Mouse (Mus musculus): ENCODE results near the gene Krtap5-1. TPM values are rescaled to one million over a fixed set of nuclear protein-coding genes. Genes with fewer than 3 reads are reported as not detected.
A peak's percentile ranks its signal among the peaks of the same experiment; 100 is the strongest.
"Not testable (repeated sequence)": the region's sequence is repeated elsewhere in the genome, so short reads cannot be mapped to it uniquely, and the experiment has no call there.

Krtap5-1 gene
- not detected for polyA plus RNA-seq (2012; fragmentation: generic; extraction: Trizol)
- long read RNA-seq, experiment 1: 0 reads
- long read RNA-seq, experiment 2: 0 reads

GRCm38 (mm10) chr7:142297018-142297417 is at the start of gene Krtap5-1:
Krtap5-1 (minus strand) TSS chr7:142297118.
- not testable (repeated sequence) for H3K36me3 ChIP-seq (ENCODE audit: control insufficient read depth, insufficient read depth); H3K4me3 ChIP-seq (ENCODE audit: insufficient read depth, poor library complexity, severe bottlenecking); H3K27me3 ChIP-seq (ENCODE audit: control insufficient read depth, insufficient read depth, insufficient read length); H3ac ChIP-seq (ENCODE audit: control insufficient read depth, insufficient read length, low read depth); H3K79me3 ChIP-seq (ENCODE audit: low read depth); H3K79me2 ChIP-seq (ENCODE audit: control insufficient read depth, insufficient read depth)

GRCm38 (mm10) chr7:142342247-142342640 is 45.3 kb upstream of the Krtap5-1 start:
- H3ac ChIP-seq (ENCODE audit: control insufficient read depth, insufficient read length, low read depth): no peak overlapping the region
- no peaks in the 10 kb centered on the region for H3K36me3 ChIP-seq (ENCODE audit: control insufficient read depth, insufficient read depth)
- no peak for TF ChIP-seq CEBPB (IDR thresholded peaks at IDR 0.05; ENCODE audit: low read depth)
- TF ChIP-seq CTCF (IDR thresholded peaks at IDR 0.05; ENCODE audit: control insufficient read depth, insufficient read depth, insufficient read length): no peak
- no peak for TF ChIP-seq MYOD1 (IDR thresholded peaks at IDR 0.05; ENCODE audit: control insufficient read depth, insufficient read length, low read depth)
- no peak for TF ChIP-seq MYOG (IDR thresholded peaks at IDR 0.05; ENCODE audit: control insufficient read depth, extremely low read depth, insufficient read length)
- TF ChIP-seq USF1 (IDR thresholded peaks at IDR 0.05; ENCODE audit: low read depth): no peak
- TF ChIP-seq FOSL1 (IDR thresholded peaks at IDR 0.05; ENCODE audit: insufficient read depth, low read length, poor library complexity, severe bottlenecking): no peak
- no peak for TF ChIP-seq MAX (IDR thresholded peaks at IDR 0.05)
- H3K79me2 ChIP-seq (ENCODE audit: control insufficient read depth, insufficient read depth): no peaks in the 10 kb centered on the region
- no peaks in the 10 kb centered on the region for H3K27me3 ChIP-seq (ENCODE audit: control insufficient read depth, insufficient read depth, insufficient read length)
- no peak overlapping the region for H3K4me3 ChIP-seq (ENCODE audit: insufficient read depth, poor library complexity, severe bottlenecking)
- no peaks in the 10 kb centered on the region for H3K79me3 ChIP-seq (ENCODE audit: low read depth)

GRCm38 (mm10) chr7:142341564-142342246 is 44.8 kb upstream of the Krtap5-1 start:
- no peaks in the 10 kb centered on the region for H3K36me3 ChIP-seq (ENCODE audit: control insufficient read depth, insufficient read depth)

GRCm38 (mm10) chr7:142340269-142340970 is 43.5 kb upstream of the Krtap5-1 start:
- Histone ChIP-seq H3K79me3 (ENCODE audit: low read depth) (no peaks in the 10 kb centered on the region), H3ac (ENCODE audit: control insufficient read depth, insufficient read length, low read depth) (no peak overlapping the region), H3K27me3 (ENCODE audit: control insufficient read depth, insufficient read depth, insufficient read length) (no peaks in the 10 kb centered on the region), H3K36me3 (ENCODE audit: control insufficient read depth, insufficient read depth) (no peaks in the 10 kb centered on the region), H3K79me2 (ENCODE audit: control insufficient read depth, insufficient read depth) (no peaks in the 10 kb centered on the region), H3K4me3 (ENCODE audit: insufficient read depth, poor library complexity, severe bottlenecking) (no peak overlapping the region)
- no peak for TF ChIP-seq MYOD1 (IDR thresholded peaks at IDR 0.05; ENCODE audit: control insufficient read depth, insufficient read length, low read depth)
- TF ChIP-seq MAX (IDR thresholded peaks at IDR 0.05): no peak
- no peak for TF ChIP-seq CEBPB (IDR thresholded peaks at IDR 0.05; ENCODE audit: low read depth)
- TF ChIP-seq USF1 (IDR thresholded peaks at IDR 0.05; ENCODE audit: low read depth): no peak
- no peak for TF ChIP-seq MYOG (IDR thresholded peaks at IDR 0.05; ENCODE audit: control insufficient read depth, extremely low read depth, insufficient read length)

More at GRCm38 (mm10) chr7:142341564-142342246, 44.8 kb upstream of the Krtap5-1 start:
- no peaks in the 10 kb centered on the region for H3K79me2 ChIP-seq (ENCODE audit: control insufficient read depth, insufficient read depth)
- H3K4me3 ChIP-seq (ENCODE audit: insufficient read depth, poor library complexity, severe bottlenecking): no peak overlapping the region
- H3ac ChIP-seq (ENCODE audit: control insufficient read depth, insufficient read length, low read depth): no peak overlapping the region
- TF ChIP-seq FOSL1 (IDR thresholded peaks at IDR 0.05; ENCODE audit: insufficient read depth, low read length, poor library complexity, severe bottlenecking): no peak
- no peak for TF ChIP-seq MYOG (IDR thresholded peaks at IDR 0.05; ENCODE audit: control insufficient read depth, extremely low read depth, insufficient read length)
- TF ChIP-seq USF1 (IDR thresholded peaks at IDR 0.05; ENCODE audit: low read depth): no peak
- TF ChIP-seq MAX (IDR thresholded peaks at IDR 0.05): no peak
- TF ChIP-seq MYOD1 (IDR thresholded peaks at IDR 0.05; ENCODE audit: control insufficient read depth, insufficient read length, low read depth): no peak
- TF ChIP-seq CEBPB (IDR thresholded peaks at IDR 0.05; ENCODE audit: low read depth): no peak
- TF ChIP-seq CTCF (IDR thresholded peaks at IDR 0.05; ENCODE audit: control insufficient read depth, insufficient read depth, insufficient read length): no peak
- H3K79me3 ChIP-seq (ENCODE audit: low read depth): no peaks in the 10 kb centered on the region
- no peaks in the 10 kb centered on the region for H3K27me3 ChIP-seq (ENCODE audit: control insufficient read depth, insufficient read depth, insufficient read length)

- Histone ChIP-seq H3K4me3 (ENCODE audit: insufficient read depth, poor library complexity, severe bottlenecking) (no peak overlapping the region), H3K79me2 (ENCODE audit: control insufficient read depth, insufficient read depth) (no peaks in the 10 kb centered on the region), H3K27me3 (ENCODE audit: control insufficient read depth, insufficient read depth, insufficient read length) (no peaks in the 10 kb centered on the region), H3ac (ENCODE audit: control insufficient read depth, insufficient read length, low read depth) (no peak overlapping the region), H3K79me3 (ENCODE audit: low read depth) (no peaks in the 10 kb centered on the region), H3K36me3 (ENCODE audit: control insufficient read depth, insufficient read depth) (no peaks in the 10 kb centered on the region)
- TF ChIP-seq CEBPB (IDR thresholded peaks at IDR 0.05; ENCODE audit: low read depth): no peak
- no peak for TF ChIP-seq MAX (IDR thresholded peaks at IDR 0.05)
- TF ChIP-seq FOSL1 (IDR thresholded peaks at IDR 0.05; ENCODE audit: insufficient read depth, low read length, poor library complexity, severe bottlenecking): no peak
- no peak for TF ChIP-seq MYOG (IDR thresholded peaks at IDR 0.05; ENCODE audit: control insufficient read depth, extremely low read depth, insufficient read length)
- no peak for TF ChIP-seq MYOD1 (IDR thresholded peaks at IDR 0.05; ENCODE audit: control insufficient read depth, insufficient read length, low read depth)
- TF ChIP-seq CTCF (IDR thresholded peaks at IDR 0.05; ENCODE audit: control insufficient read depth, insufficient read depth, insufficient read length): no peak
- TF ChIP-seq USF1 (IDR thresholded peaks at IDR 0.05; ENCODE audit: low read depth): no peak
Measured at GRCm38 (mm10) chr7:142335151-142335550, 38.2 kb upstream of the Krtap5-1 start.

GRCm38 (mm10) chr7:142334246-142334645 is 37.3 kb upstream of the Krtap5-1 start:
- no peaks in the 10 kb centered on the region for H3K27me3 ChIP-seq (ENCODE audit: control insufficient read depth, insufficient read depth, insufficient read length)
- no peaks in the 10 kb centered on the region for H3K79me3 ChIP-seq (ENCODE audit: low read depth)
- H3K4me3 ChIP-seq (ENCODE audit: insufficient read depth, poor library complexity, severe bottlenecking): no peak overlapping the region
- no peaks in the 10 kb centered on the region for H3K79me2 ChIP-seq (ENCODE audit: control insufficient read depth, insufficient read depth)
- TF ChIP-seq MAX (IDR thresholded peaks at IDR 0.05) (no peak), MYOD1 (IDR thresholded peaks at IDR 0.05; ENCODE audit: control insufficient read depth, insufficient read length, low read depth) (no peak), CTCF (IDR thresholded peaks at IDR 0.05; ENCODE audit: control insufficient read depth, insufficient read depth, insufficient read length) (peak; percentile 79), USF1 (IDR thresholded peaks at IDR 0.05; ENCODE audit: low read depth) (no peak), FOSL1 (IDR thresholded peaks at IDR 0.05; ENCODE audit: insufficient read depth, low read length, poor library complexity, severe bottlenecking) (no peak), CEBPB (IDR thresholded peaks at IDR 0.05; ENCODE audit: low read depth) (no peak)
- H3ac ChIP-seq (ENCODE audit: control insufficient read depth, insufficient read length, low read depth): no peak overlapping the region
- no peaks in the 10 kb centered on the region for H3K36me3 ChIP-seq (ENCODE audit: control insufficient read depth, insufficient read depth)

- H3K36me3 ChIP-seq (ENCODE audit: control insufficient read depth, insufficient read depth); H3K79me3 ChIP-seq (ENCODE audit: low read depth); H3ac ChIP-seq (ENCODE audit: control insufficient read depth, insufficient read length, low read depth); H3K79me2 ChIP-seq (ENCODE audit: control insufficient read depth, insufficient read depth); H3K4me3 ChIP-seq (ENCODE audit: insufficient read depth, poor library complexity, severe bottlenecking); H3K27me3 ChIP-seq (ENCODE audit: control insufficient read depth, insufficient read depth, insufficient read length): not testable (repeated sequence)
Measured at GRCm38 (mm10) chr7:142332741-142333140, 35.8 kb upstream of the Krtap5-1 start.

All from C2C12 (cell line).